Comparison of ENCODE assay signal across 13 mouse cellular contexts in the genomic region with DNA sequence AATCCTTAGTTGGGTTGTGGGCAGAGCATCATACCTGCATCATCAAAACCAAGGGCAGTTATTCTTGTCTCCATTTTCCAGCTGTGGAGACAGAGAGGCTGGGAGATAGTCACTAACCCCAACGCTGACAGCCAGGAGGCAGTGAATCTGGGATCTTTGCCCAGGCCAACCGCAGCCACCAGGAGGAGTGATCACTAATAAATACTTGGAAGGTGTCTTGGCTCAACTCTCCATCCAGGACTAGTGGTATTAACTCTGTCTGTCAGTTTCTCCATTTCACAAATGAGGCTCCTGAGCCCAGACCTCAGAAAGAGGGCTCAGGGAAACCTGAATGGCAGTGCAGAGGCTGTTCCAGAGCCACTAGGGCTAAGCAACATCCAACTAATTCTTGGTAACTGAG. TPM values are rescaled to one million over a fixed set of nuclear protein-coding genes. Genes with fewer than 3 reads are reported as not detected.
A peak's percentile ranks its signal among the peaks of the same experiment; 100 is the strongest.
DNase-seq lines count a peak whose midpoint lies in the region; ATAC-seq and TF ChIP-seq lines count a peak whose summit lies in the region.
"Had no signal": no experiment of that assay in that cellular context is flagged by ENCODE, and none has a peak within 500 bp of the region (broad histone marks: within the 10 kb centered on the region; RNA-seq: fewer than 3 reads in every experiment).

No protein-coding gene starts in this region.

- H3K4me3 ChIP-seq in layer of hippocampus, adult 2 months: no peak overlapping the region
- no peak overlapping the region for H3K4me3 ChIP-seq in midbrain, embryonic 14.5 days (replicated peaks; ENCODE audit: low read depth, low read length)
- H3K4me3 ChIP-seq: embryonic facial prominence, embryonic 15.5 days; hindbrain, embryonic 15.5 days; liver, embryonic 13.5 days had no signal

- peak overlapping the region; percentile 72 for H3K27ac ChIP-seq in layer of hippocampus, adult 2 months
- H3K27ac ChIP-seq in midbrain, embryonic 14.5 days (replicated peaks; ENCODE audit: low read depth, low read length): peak overlapping the region; percentile 76; the same call in 1 of the 2 replicates
- H3K27ac ChIP-seq: embryonic facial prominence, embryonic 15.5 days; hindbrain, embryonic 15.5 days; liver, embryonic 13.5 days had no signal

- no peak overlapping the region for H3K4me2 ChIP-seq in midbrain, embryonic 14.5 days (ENCODE audit: low read length)
- H3K4me2 ChIP-seq: embryonic facial prominence, embryonic 15.5 days; hindbrain, embryonic 15.5 days; liver, embryonic 13.5 days had no signal

- H3K27me3 ChIP-seq in midbrain, embryonic 14.5 days (ENCODE audit: control insufficient read depth, insufficient read depth, low read length): no peaks in the 10 kb centered on the region
- H3K27me3 ChIP-seq: embryonic facial prominence, embryonic 15.5 days; hindbrain, embryonic 15.5 days had no signal

- WGBS in midbrain, embryonic 14.5 days: 24% methylated on average over 2 of the region's 2 CpGs

- H3K9ac ChIP-seq in midbrain, embryonic 14.5 days (replicated peaks; ENCODE audit: low read length): no peak overlapping the region
- H3K9ac ChIP-seq: embryonic facial prominence, embryonic 15.5 days; liver, embryonic 13.5 days had no signal

- no peaks in the 10 kb centered on the region for H3K36me3 ChIP-seq in midbrain, embryonic 14.5 days (ENCODE audit: control insufficient read depth, insufficient read depth, low read length)
- H3K36me3 ChIP-seq: embryonic facial prominence, embryonic 15.5 days; hindbrain, embryonic 15.5 days; liver, embryonic 13.5 days had no signal

- TF ChIP-seq CTCF in layer of hippocampus, adult 2 months (conservative IDR thresholded peaks at IDR 0.05): peak; percentile 28

- peaks cover 28% of the 10 kb centered on the region for H3K4me1 ChIP-seq in midbrain, embryonic 14.5 days (ENCODE audit: control insufficient read depth, insufficient read depth, low read length)
- H3K4me1 ChIP-seq: embryonic facial prominence, embryonic 15.5 days had no signal

- ATAC-seq in midbrain, embryonic 14.5 days (ENCODE audit: low FRiP score, low TSS enrichment): no peak
- ATAC-seq in cerebellum, adult (ENCODE audit: insufficient number of reproducible peaks, low FRiP score, low TSS enrichment): no peak

- no peaks in the 10 kb centered on the region for H3K9me3 ChIP-seq in midbrain, embryonic 14.5 days (ENCODE audit: control insufficient read depth, low read length)
- H3K9me3 ChIP-seq: embryonic facial prominence, embryonic 15.5 days; hindbrain, embryonic 15.5 days; liver, embryonic 13.5 days had no signal

- no peak for DNase-seq in layer of hippocampus, adult 2 months (ENCODE audit: low spot score in 2 of 2)
- no peak for DNase-seq in layer of hippocampus, postnatal 25 days (ENCODE audit: extremely low spot score in 1 of 2, low spot score in 1 of 2)
- peak; percentile 82 for DNase-seq in Muller cell, postnatal 12 days (ENCODE audit: inconsistent ontology term)
- peak; percentile 71 for DNase-seq in fibroblast of lung, adult 2 months (ENCODE audit: low read depth)
- DNase-seq in midbrain, embryonic 14.5 days: no peak
- DNase-seq in kidney, postnatal 25 days: no peak
- DNase-seq: kidney, postnatal 36 days; liver, embryonic 13.5 days; lung, postnatal 4 days; thymus, postnatal 25 days had no signal

RNA-seq across cellular contexts. Expression of gene Cercam, which starts 11.6 kb away (rescaled TPM):
- 1 to 10 TPM; 7.9 to 10.0 TPM for total RNA-seq in layer of hippocampus, adult 2 months (2021)
- total RNA-seq in layer of hippocampus, postnatal 25 days (2021): 1 to 10 TPM; 6.7 to 9.6 TPM
- polyA plus RNA-seq in midbrain, embryonic 14.5 days (2014; fragmentation: Nextera tagmentation; extraction: Ambion mirVana): 10.9 and 13.2 TPM in 2 replicates

RNA-seq across cellular contexts. Expression of gene Odf2, which starts 31.7 kb away (rescaled TPM):
- 100 to 1,000 TPM; 113 to 127 TPM for total RNA-seq in layer of hippocampus, adult 2 months (2021)
- 100 to 1,000 TPM in 1 of 2 experiments, 10 to 100 TPM in 1; 78.2 to 115 TPM for total RNA-seq in layer of hippocampus, postnatal 25 days (2021)
- 47.1 and 60.3 TPM in 2 replicates for polyA plus RNA-seq in midbrain, embryonic 14.5 days (2014; fragmentation: Nextera tagmentation; extraction: Ambion mirVana)

RNA-seq across cellular contexts. Expression of gene Urm1, which starts 37.5 kb away (rescaled TPM):
- 10 to 100 TPM; 43.0 to 48.7 TPM for total RNA-seq in layer of hippocampus, adult 2 months (2021)
- total RNA-seq in layer of hippocampus, postnatal 25 days (2021): 10 to 100 TPM; 48.0 to 56.8 TPM
- 22.4 and 28.0 TPM in 2 replicates for polyA plus RNA-seq in midbrain, embryonic 14.5 days (2014; fragmentation: Nextera tagmentation; extraction: Ambion mirVana)

RNA-seq across cellular contexts. Expression of gene Slc27a4, which starts 54.9 kb away (rescaled TPM):
- total RNA-seq in layer of hippocampus, adult 2 months (2021): 10 to 100 TPM; 65.4 to 67.3 TPM
- total RNA-seq in layer of hippocampus, postnatal 25 days (2021): 10 to 100 TPM; 74.1 to 76.7 TPM
- 36.1 and 40.0 TPM in 2 replicates for polyA plus RNA-seq in midbrain, embryonic 14.5 days (2014; fragmentation: Nextera tagmentation; extraction: Ambion mirVana)

Comparison
In these comparisons a context has a peak if more than half of its experiments do, and no peak if none do; other contexts are left out.
1. DNase-seq: peak in Muller cell, postnatal 12 days (single experiment) and fibroblast of lung, adult 2 months (single experiment); none in layer of hippocampus, adult 2 months (0 of 2), layer of hippocampus, postnatal 25 days (0 of 2), midbrain, embryonic 14.5 days (single experiment) and kidney, postnatal 25 days (0 of 2).